Mouse (Mus musculus): ENCODE results near the gene Atg101.

Gene Atg101

DNA sequence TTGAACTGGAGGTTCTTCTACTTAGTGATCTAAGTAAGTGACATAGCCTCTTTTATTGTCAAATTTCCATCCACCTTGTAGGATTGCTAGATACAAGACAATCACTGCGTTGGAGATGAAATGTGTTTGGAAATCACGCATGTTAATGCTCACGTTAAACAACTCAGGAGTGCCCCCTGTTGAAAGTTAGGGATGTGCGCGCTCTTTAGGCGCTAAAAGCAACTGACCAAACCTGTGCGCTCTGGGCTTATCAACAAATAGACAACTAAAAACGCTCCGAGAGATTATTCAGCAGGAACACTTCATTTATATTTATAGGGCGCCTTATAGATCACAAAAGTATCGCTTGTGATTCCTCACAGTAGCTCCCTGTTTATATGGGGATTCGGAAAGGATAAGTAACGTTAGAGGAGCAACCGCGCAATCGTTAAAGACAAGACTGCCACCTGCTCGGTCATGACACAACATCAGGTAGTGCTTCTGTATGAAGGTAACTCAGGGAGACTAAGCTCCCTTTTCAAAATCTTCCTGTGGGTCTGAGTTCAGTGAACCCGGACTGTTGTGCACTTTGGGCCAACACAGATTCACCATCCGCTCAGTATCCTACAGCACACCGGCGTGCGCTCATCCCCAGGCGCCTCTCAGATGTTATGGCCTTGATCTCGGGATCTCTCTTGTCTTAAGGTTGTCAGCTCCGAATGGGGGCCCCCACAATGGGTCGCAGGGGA is 725 bp upstream of the Atg101 start:
- DNase-seq (ENCODE audit: low read depth, low spot score) = no peak

DNA sequence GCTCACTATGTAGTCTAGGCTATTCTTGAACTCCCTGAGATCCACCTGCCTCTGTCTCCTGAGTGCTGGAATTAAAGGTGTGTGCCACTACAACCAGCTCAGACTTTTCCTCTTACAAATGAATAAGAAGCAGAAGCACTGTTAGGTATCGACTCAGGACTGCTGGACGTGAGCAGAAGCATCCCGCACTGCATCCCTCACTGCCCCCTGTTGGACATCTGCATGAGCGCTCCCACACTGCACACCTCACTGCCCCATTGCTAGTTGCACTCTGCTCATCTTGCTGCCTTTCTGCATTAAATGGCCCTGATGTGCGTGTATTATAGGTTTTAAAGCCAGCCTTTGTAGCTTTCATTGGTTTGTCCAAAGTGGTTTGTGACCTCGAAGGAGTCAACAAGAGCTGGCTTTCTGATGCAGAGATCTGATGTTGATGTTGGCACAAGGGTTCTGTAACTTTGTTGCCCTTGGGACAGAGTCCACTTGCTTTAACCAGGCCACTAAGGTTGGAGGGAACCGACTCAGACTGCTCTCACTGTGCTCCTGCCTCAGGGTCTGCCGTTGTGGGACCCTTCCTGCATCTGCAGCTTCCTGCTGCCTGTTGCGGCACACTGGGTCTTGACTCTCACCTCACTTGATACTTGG is 2.2 kb downstream of the Atg101 start:
- no peak for DNase-seq (ENCODE audit: low read depth, low spot score)

DNA sequence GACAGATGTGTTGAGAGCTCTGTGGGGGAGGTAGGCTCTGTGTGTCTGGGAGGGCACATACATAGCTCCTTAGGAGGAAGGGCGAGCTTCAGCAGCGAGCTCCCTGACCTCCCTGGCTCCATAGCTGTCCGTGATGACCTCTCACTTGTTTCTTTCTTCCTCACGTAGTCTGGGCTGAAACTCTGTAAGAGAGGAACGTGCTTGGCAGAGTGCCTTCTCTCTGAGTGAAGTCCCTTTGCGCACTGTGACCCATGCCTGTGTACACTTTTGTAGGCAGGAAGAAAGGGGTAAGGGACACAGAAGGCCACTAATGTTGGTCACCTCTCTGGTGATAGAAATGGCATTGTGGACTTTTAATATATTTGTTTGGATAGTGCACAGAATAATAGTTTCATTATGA is 3.3 kb downstream of the Atg101 start:
- no peak for DNase-seq (ENCODE audit: low read depth, low spot score)

DNA sequence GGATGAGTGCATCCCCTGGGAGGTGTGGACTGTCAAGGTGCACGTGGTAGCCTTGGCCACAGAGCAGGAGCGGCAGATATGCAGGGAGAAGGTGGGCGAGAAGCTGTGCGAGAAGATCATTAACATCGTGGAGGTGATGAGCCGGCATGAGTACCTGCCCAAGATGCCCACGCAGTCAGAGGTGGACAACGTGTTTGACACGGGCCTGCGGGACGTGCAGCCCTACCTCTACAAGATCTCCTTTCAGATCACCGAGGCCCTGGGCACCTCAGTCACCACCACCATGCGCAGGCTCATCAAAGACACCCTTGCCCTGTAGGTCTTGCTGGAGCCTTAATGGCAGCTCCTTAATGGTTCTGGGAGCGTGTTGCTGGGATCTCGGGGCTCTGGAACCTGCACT is 6.3 kb downstream of the Atg101 start:
- DNase-seq (ENCODE audit: low read depth, low spot score) = no peak

DNA sequence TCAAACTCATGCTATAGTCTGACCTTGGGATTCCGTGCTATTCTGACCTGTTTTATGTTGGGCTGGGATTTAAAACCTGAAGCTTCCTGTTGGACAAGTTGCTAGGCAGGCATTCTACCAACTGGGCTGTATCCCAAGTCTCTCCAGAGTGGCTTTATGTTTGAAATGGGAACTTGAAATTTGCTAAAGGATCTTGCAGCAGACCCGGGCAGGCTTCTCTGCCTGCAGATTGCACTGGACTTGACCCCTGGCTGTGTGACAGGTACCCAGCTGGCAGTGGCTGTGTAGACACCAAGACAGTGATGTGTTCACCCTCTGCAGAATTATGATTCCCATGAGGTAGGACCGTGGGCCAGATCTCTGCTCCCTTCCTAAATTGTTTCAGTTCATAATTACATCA is 7.9 kb downstream of the Atg101 start:
- no peak for DNase-seq (ENCODE audit: low read depth, low spot score)

DNA sequence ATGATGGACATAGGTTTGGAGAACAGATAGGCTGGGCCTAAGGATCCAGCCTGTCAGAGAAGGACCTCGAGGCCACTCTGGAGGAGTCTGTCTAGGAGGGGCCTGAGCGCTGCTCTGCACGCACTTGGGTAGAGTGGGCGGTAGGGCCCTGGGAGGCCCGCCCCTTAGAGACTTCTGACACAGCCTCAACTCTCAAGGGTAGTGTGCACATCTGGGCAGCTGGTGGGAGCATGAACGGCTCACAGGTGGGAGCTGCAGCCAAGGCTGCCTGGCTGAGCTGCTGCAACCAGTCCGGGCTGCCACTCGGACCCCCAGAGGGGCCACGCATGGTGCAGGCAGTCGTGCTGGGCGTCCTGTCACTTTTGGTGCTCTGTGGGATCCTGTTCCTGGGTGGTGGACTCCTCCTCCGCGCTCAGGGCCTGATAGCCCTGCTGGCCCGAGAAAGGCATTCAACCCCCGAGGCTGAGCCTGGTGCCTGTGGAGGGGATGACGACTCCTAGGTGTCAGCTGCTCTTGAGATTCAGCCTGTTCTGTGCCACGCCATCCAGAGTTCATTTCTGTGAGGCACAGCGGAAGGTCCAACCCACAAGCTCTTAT is 9.1 kb downstream of the Atg101 start, which contains the start of gene 6030408B16Rik:
6030408B16Rik (plus strand) TSS at position 188 of the 597 bp plus-strand sequence.
- no peak for DNase-seq (ENCODE audit: low read depth, low spot score)

DNA sequence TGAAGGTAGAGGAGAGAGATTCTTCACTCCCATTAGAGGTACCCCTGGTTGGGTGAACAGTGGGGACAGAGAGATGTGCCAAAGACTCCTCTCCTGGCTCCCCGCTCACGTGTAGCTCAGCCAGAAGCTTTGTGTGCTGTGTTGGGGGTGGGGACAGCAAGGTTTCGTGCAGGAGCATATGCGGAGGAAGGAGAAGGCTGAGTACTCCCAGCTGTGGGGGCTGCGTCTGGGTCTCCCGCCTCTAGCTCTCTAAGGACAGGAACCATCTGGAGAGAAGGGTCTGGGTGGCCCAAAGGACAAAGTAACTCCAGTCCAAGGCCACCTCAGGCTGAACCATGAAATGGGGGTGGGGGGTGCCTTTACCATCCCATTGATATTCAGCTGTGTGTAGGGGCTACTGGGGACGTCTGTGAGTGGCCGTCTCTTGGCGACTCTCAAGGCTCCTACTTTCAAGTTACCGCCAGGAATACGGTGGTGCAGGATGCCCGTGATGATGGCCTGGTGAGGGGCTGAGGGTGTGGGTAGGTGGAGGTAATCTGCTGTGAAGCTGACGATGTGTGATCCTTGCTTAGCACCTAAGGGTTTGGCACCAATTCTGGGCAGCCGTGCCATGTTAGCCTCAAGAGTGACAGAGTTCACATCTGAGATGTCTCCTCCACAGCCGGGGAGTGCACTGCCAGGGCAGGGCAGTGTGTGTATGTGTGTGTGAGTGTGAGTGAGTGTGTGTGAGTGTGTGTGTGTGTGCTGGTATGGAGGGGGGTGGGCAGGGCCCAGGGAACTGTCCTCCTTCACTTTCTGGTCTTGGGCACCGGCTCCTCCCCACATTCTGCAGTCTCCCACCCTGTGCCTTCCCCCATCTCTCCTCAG is 10.2 kb downstream of the Atg101 start:
- DNase-seq (ENCODE audit: low read depth, low spot score) = no peak

DNA sequence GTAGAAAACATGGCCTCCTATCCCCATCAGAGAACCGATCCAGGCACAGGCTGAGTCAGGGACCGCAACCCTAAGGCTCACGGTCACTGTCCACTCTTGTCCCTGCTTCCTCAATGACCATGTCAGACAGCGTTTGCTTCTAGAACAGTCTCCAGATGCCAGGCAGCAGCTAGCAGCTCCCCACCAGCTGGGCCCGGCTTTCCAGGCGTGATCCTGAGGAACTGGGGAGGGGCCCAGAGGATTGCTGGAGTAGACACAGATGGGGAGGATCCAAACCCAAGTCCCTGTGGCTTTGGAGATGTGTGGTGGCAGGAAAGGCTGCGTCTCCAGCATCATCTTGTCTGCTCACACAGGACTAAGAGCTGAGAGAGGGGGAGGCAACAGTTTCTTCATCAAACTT is 11.0 kb downstream of the Atg101 start:
- DNase-seq (ENCODE audit: low read depth, low spot score) = no peak

DNA sequence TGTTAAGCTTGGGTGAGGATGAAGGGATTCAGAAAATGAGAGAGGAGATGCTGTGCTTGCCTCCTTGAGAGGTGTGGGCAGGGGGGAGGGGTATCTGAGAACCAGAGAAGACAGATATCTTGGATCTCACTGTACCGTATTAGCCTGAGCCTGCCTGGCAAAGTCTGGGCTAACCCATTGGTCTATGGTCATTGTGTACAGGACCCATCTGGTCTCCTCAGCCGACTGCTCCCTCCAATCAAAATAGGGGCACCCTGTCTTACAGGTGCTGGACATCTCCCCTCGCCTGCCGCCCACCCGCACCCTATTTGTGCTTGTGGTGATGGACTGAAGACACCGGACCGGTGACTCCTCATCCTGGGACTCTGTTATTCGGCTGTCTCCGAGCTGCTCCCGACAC is 11.5 kb downstream of the Atg101 start:
- no peak for DNase-seq (ENCODE audit: low read depth, low spot score)

DNA sequence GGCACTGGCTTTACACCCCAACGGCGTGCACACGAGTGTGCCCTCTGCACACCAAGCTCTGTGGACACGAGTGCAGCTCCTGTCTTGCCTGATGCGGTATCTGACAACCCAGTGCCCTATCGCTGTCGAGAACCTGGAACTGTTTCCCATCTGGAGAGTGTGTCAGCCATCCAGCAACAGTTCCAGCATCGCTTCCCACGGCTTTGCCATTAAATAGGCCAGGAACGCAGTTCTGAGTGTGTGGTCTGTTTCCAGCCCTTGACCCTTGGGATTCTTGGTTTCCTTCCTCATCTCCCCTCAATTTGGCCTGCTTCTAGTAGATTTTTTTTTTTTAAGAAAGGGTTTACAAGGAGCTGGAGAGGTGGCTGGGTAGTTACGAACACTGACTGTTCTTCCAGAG is 12.0 kb downstream of the Atg101 start:
- DNase-seq (ENCODE audit: low read depth, low spot score) = no peak

DNA sequence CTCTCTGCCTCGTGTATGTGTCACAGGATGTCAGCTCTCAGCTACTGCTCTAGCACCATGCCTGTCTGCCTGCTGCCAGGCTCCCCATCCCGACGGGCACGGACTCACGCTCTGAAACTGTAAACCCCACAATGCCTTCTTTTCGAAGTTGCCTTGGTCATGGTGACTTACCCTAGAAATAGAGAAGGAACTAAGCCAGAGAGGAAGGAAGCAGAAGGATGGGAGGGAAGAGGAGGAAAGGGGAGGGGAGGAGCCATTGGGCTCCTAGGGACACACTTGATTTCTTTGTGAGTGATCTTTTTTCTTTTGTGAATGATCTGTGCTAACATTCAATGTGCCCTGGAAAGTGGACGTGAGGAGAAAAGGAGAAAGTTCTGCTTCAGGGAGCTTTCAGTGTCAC is 13.9 kb downstream of the Atg101 start:
- no peak for DNase-seq (ENCODE audit: low read depth, low spot score)

DNA sequence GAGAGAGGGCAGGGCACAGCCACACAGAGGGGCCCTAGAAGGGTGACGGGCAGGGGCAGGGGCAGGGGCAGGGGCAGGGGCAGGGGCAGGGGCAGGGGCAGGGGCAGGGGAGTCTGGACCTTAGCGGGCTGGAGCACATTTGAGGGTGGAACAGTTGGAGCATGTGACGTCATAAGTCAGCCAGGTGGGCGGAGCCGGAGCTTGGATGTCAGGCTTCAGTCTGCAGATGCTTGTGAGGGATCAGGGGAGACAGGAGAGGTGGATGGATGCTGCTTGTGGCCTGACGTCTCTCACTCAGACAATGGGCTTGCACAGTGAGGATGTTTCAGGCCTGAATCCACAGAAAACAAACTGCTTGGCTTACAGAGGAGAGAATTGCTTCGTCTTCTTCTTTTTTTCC is 14.5 kb downstream of the Atg101 start:
- DNase-seq (ENCODE audit: low read depth, low spot score) = no peak

DNA sequence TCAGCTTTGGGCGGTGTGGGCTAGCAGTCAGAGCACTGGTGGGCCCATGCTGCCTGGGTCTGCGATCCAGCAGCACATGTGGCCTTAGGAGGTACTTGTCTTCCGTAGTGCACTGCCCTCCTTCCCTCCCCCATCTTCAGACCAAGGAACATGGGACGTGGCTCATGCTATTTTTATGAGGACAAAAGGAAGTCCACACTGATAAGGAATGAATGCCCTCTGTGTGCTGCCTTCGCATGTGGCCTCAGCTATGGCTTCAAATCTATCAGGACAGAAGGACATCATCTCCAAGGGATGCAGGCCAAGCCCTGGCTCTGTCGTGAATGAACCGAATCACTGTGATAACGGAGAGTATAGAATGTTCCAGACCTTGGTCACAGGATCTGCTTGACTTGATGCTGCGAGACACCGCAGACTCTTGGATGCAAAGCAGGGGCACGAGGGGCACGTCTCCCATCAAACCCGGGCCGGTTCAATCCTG is 15.4 kb downstream of the Atg101 start:
- no peak for DNase-seq (ENCODE audit: low read depth, low spot score)

DNA sequence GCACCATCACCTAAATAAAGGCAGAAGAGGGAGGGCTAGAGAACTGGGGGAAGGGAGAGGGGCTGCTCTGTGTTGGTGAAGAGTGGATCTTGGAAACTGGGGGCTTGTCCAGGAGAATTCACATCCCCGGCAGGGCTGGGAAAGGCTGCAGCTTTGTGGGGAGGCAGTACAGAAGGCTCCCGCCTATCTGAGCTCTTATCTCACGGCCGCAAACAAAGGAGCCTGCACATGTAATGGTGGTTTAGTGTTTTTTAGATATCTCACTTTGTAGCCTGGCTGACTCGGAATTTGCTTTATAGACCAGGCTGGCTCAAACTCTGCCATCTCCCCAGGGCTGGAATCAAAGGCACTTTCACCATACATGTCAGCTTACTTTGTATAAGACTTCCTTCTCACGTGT is 16.1 kb downstream of the Atg101 start:
- DNase-seq (ENCODE audit: low read depth, low spot score) = no peak

DNA sequence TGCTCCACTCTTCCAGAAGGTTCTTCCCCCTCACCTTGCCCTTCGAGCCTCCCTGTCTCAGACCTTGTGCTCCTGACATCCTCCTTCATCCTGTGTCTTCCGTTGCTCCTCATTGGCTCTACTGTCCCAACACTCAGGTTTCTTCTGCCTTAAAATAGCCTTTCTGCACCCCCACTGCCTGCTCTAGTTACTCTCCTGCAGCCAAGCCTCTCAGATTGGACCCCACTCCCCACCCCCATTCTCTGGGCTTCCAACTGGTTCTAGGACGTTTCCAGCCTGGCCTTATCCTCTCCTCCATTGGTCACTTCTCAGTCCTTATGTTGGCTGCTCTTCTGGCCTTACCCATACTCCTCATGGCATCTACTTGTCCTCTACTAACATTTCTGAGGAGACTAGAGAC is 18.1 kb downstream of the Atg101 start:
- peak; percentile 89 for DNase-seq (ENCODE audit: low read depth, low spot score)

DNA sequence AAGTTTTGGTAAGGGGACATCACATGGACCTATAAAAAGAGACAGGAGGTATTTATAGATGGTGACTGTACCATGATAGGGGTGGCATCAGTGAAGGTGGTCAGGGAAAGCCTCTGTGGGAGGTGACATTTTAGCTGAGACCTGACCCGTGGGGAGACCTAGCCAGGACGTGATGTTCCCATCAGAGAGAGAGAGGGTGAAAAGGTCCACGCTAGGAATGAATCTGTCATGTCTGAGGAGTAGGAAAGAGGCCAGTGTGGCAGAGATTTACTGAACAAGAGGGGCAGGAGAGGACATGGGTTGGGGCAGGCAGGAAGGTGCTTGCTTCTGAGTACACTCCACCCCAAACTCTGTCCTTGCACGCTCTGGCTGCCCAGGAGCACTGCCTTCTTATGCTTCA is 19.8 kb downstream of the Atg101 start:
- peak; percentile 93 for DNase-seq (ENCODE audit: low read depth, low spot score)

DNA sequence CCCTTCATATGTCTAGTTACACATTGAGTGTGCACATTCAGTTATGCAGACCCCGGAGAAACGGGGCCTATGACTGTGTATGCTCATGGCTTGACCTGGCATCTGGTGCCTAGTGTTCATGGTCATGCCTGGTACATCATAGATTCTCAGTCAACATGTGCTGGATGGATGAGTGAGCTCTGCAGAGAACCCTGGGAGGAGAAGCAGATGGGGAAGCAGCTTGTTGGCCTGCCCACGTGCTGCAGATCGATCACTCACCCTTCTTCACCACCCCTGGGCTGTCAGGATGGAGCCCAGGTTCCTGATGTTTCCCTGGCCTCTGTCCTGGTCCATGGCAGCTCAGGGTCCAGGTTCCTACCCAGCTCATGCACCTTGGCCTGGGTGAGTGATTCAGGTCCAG is 22.4 kb downstream of the Atg101 start:
- DNase-seq (ENCODE audit: low read depth, low spot score) = no peak

DNA sequence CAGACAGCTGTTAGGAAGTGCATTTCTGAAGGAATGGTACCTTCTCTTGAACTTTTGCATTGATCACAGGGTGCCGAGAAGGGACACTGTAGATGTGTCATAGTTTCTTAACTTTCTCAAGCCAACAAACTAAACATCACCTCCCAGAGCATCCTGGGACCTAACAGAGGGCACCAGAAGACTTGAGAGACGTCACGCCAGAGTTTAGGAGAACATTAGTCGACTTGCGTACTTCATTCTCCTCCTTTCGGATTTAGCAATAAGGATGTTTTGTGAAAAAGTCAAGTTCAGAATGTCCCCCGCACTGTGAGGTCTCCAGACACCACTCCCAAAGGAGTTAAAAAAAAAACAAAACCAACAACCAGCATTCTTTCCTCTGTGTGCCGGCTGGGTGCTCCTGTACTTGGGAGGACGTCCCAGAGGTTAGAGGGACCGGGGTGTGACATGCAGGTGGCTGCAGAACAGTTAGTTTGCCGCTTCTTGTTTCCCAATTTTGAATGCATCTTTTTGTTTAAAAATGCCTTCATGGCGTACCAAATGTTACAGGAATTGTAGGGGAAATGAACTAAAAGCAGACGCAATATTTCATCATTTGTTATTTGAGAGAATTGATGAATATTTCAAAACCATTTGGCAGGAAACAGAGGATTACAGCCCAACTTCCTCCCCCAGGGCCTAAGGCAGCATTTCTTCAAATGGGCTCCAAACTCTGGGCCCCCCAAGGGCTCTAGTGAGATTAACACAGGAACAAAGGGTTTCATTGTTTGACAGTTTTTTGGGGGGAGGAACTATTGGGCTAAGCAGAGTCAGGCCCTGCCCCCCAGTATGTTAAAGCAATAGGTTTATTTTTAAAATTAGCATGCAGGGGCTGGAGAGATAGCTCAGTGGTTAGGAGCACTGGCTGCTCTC is 24.6 kb downstream of the Atg101 start:
- DNase-seq (ENCODE audit: low read depth, low spot score) = no peak

DNA sequence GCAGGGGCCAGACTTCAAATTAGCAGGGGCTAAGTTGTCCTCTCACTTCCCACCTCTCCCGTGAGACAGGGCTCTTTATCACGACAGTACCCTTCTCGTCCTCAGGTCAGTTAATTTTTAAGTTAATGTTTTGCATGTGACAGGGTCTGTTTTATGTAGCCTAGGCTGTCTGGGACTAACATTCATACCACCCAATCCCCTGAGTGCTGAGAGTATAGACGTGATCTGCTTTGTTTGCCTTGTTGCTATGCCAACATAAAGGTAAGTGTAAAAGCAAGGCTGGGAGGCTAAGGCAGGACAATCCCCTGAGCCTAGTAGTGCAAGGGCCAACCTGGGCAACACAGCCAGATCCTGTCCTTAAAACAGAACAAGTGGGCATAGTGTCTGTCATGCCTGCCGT is 25.4 kb downstream of the Atg101 start:
- DNase-seq (ENCODE audit: low read depth, low spot score) = no peak

DNA sequence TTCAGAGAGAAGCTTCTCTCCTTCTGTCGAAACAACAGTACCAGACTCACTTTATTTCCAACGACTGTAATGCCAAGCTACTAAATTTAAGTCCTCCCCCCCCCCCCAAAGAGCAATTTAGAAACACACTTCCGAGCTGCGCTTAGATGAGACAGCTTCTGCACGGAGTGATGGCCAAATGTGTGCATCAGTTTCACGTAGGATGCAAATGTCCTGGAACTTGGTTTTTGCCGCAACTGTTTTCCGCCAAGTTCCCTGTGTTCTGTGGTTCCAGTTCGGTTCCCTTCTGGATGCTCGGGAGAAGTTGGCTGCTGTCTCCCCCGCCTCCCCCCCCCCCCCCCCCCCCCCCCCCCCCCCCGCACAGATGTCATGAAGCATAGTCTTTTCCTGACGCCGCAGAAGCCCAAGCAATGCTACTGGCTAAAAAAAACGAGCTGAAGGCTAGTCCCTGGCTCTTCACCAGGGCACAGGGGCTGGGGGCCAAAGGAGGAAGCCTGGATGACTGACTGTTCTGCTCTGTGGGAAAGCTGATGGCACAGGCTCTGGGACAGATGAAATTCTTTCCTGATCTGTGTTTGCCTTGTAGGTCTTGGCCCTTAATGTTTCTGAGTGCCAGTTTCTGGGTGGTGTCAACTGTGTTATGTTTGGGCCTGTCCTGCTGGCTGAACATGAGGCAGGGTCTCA is 27.2 kb downstream of the Atg101 start:
- peak; percentile 74 for DNase-seq (ENCODE audit: low read depth, low spot score)
